Mouse (Mus musculus): ENCODE results near the gene Stxbp4.
A peak's percentile ranks its signal among the peaks of the same experiment; 100 is the strongest.

Stxbp4 gene

DNA sequence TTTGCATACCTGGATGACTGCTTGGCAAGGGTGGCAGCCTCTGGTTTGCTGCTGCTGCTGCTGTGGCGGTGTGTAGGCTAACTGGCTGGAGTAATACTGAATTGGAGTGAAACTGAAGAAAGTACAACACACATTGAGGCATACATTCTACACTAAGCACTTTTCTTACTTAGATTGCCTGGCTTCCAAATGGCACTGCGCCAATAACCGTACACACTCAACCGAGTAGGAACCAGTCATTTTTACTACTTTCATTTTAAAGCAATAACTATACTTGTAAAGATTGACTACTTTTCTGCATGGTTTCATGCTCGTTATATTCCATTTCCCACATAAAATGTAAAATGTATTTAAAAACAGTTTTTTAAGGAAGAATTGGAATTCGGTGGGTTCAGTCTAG is 11.9 kb upstream of the Stxbp4 start:
- DNase-seq: peak; percentile 38

DNA sequence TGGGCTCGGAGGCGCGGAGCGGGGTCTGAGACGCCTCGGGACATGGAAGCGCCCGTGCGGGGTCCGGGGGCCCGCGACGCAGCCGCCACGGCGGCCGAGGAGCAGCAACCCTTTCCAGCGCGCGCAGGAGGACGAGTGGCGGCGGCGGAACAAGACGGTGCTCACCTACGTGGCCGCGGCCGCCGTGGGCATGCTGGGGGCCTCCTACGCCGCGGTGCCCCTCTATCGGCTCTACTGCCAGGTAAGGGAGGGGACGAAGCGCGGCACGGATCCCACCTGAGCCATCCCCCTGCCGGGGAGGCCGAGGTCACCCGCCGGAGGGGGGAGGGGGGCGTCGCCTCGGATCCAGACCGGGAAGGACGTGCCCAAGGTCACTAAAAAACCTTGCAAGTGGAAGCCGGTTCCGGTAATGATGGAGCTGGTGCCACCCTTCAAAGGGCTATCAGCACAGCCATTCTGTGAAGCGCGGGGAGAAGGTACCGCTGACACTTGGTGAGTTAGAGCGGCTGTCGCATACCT is 487 bp upstream of the Stxbp4 start:
- no peak for DNase-seq

DNA sequence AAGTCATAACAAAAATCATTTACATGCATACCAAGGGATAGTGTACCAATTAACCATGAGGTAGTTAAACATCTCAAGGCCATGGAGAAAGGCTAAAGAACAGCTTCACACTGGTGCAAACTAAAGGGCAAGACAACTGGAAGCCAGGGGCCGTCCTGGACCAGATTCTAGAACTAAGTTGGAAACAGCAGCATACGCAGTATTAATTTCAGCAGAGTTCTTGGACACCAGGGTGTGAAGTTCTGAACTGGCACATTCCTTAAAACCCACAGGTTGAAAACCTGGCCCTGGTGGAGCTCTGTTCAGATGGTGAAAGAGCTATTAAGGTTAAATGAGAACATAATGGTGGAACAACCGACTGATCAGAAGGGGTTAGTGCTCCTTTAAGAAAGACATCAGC is 3.2 kb downstream of the Stxbp4 start:
- no peak for DNase-seq

DNA sequence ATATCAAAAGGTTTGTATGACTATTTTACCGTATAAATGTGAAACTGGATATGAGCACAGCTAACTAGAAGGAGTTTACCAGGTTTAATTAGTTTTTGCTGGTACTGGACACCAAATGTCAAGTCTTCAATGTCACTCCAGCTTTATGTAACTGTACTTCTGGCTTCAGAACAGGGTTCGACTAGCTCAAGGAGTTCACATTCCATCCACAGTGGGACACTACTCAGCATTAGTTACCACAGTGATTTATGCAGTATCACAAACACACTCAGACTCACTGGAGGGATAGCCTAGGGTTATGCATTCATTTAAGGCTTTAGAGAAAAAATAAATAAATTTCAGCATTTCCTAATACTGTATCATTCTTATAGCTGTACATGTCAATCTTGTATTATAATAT is 5.4 kb downstream of the Stxbp4 start:
- DNase-seq: no peak

DNA sequence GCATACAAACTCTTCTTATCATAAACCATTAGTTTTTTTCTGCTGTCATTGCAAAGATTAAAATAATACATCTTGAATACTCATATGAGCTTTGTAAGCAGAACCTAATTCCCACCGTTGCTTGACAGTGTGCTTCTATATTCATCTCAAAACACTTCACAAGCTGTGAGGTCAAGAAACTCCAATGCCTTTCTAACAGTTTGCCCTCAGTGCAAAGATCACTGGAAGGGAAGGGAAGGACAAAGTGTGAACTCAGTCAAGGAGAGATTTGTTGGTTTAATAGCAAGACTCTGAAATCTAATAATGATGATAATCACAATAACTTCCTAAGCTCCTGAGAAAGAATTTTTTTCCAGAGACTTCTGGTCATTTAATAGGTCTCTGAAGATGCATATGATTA is 10.1 kb downstream of the Stxbp4 start:
- no peak for DNase-seq

DNA sequence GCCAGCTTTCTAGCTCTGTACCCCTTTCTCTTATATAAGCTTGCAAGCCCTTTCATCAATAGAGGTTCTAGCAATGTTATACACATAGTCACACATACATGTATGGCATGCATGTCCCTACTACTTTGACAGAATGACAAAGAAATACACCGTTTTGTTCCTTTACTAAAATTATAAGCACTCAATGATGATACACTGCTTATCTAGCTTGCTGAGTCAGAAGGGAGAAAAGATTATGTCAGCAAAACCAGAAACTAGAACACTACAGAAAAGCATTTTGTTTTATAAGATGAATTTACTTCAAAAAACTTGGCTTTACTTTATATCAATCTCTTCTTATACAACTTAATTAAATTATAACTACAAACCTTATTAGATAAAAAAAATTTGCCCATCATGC is 12.7 kb downstream of the Stxbp4 start:
- no peak for DNase-seq

DNA sequence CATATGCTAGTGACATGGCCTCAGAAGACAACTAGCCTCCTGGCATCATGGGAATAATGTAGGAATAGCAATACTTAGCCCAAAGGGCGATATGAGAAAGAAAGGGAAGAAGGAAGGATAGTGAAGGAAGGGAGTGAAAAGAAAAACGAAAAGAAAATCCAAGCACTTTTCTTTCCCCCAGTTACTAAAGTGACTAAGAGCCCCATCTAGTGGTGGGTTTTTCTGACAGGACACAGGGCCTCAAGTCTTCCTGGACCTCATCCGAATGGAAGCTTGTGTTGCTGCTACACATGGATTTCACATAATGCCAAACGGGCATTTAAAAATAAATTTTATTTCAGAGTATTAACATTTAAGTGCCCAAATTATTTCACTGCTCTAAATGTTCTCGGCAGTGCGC is 14.4 kb downstream of the Stxbp4 start:
- peak; percentile 37 for DNase-seq

DNA sequence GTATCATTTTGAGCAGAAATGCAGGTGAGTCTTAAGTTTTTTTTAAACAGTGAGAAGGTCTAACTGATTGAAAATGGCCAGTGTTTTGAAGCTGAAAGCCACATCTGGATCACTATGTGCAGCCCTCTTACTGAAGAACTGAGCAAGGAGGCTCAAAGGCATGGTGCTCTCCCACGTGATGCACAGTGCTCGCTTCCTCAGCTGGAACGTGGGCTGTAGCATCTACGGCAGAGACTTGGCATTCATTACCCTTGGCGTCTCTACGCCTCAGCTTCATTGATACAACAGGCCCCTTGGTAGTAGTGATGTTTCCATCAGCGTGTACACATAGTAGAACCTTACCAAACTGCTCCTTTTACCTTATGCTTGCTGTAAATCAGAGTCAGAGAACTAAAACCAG is 15.4 kb downstream of the Stxbp4 start:
- DNase-seq: no peak

DNA sequence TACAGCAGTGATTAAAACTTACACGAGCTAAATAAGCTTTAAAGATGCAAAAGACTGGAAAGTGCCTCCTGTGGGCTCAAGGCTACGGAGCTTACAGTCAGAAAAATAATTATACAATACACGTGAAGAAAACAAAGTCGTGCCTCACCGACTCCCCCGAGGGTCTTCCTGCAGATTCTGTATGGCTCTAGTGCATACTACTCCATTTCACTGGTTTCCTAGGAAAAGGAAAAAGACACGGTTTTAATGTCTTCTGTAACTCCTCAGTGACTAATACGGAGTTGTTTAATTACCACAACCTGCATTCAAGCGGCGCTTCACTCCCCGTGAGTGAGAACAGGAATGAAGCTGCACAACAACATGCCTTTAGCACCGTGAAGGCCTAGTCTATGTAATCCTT is 15.8 kb downstream of the Stxbp4 start:
- no peak for DNase-seq

DNA sequence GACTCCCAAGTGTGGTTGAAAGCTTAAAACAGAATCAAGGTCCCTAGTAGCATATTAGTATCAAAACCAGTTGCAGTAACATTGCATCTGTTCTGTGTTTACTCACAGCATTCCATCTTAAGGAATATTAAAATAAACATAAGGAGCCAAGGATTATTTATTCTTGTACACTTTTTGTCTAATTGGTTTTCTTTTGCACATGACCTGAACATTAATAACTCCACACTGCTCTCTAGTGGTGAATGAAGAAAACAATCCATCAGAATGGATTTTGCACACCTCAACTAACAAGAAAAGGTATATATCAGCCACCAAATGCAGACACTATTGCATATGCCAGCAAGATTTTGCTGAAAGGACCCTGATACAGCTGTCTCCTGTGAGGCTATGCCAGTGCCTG is 21.5 kb downstream of the Stxbp4 start:
- no peak for DNase-seq

DNA sequence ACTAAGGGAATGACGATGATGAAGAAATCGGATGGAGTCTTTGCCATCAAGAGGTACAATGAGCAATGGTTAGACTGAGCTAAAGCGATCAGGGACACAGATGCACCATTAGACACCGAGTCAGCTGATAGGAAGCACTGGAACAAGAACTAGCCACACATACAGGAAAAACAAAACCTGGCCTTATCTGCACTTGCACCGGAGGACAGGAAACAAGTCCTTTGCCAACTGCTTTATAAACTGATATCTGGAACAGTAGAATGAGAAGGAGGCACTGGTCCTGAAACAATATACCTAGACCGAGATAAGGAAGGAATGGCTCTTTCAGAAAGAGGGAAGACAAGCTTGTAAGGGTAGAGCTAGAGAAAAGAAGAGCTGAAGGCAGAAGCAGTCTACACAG is 23.1 kb downstream of the Stxbp4 start:
- no peak for DNase-seq

DNA sequence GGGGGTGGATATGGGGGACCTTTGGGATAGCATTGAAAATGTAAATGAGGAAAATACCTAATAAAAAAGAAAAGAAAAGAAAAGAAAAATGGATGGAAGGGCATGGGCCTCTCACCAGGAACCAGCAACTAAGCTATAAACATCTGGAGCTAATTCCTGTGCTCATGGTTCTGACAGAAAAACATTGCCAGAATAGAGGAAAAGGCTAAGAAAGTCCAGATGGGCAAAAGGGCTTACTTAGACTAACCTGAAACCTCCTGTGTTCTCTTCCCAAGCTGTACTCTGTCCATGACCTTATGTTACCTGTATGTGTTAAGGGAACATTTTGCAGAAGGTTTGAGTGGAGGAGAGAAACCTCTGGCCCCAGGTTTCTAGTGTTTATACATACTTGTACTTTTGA is 25.8 kb downstream of the Stxbp4 start:
- no peak for DNase-seq

DNA sequence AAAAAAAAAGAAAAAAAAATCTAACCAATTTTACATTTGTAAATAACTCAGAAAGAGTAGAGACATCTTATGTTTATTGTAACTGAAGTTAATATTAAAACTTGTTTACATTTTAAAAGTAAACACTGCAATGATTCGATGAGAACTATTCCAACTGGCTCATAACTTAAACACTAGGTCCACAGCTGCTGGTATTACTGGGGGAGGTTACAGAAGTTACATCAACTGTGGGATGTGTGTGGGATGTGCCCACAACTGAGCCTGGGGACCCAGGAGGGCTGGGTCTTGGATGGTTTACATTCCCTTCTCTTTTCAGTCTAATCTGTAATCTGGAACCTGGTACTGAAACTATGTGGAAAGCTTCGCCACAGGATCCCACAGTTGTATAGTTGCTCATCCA is 34.8 kb downstream of the Stxbp4 start:
- no peak for DNase-seq

DNA sequence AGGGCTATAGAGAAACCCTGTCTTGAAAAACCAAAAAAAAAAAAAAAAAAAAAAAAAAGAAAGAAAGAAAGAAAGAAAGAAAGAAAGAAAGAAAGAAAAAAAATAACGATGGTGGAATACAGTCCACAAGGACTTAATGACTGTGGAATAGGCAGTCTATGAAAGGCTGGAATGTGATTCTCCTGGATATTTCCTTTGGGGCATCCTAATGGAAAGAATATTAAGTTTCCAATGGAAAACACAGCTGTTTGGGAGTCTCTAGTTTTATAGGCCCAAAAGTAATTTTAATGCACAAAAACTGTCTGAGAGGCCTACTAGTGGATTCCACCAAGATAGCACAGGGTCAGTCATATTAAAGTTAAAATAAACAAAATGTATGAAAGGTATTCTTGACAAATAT is 42.1 kb downstream of the Stxbp4 start:
- DNase-seq: no peak

DNA sequence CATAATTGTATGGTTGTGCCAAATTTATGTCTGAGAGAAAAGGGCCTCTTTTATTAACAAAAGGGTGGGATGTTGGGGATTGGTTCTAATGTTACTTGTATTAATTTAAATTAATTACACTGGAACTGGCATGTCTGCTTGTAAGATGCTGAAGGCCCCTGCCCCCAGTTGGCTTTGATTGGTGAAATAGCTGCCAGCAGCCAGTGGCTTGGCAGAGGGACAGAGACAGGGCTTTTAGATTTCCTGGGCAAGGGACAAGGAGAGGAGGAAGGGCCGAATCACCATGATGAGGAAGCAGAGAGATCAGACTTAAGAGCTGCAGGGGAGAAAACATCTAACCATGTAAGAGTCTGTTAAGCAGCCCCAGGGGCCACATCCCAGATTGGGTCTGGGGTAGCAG is 46.9 kb downstream of the Stxbp4 start:
- no peak for DNase-seq

DNA sequence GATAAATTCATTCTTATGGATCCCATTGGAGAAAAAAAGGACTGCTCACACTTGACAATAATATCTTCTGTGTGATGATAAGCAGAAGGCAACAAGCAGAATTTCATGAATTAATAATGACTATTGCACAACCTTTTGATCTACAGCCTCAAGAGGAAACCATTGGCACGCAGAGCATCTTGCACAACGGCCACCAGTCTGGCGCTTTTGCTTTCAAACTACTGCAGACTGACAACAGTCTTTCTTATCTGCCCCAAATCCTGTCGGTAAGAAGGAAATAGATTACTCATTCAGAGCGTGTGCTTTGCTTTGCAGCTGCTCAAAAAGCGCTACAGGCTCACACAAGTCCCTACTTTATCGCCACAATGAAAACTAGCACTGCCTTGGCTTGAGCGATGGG is 51.7 kb downstream of the Stxbp4 start:
- no peak for DNase-seq

DNA sequence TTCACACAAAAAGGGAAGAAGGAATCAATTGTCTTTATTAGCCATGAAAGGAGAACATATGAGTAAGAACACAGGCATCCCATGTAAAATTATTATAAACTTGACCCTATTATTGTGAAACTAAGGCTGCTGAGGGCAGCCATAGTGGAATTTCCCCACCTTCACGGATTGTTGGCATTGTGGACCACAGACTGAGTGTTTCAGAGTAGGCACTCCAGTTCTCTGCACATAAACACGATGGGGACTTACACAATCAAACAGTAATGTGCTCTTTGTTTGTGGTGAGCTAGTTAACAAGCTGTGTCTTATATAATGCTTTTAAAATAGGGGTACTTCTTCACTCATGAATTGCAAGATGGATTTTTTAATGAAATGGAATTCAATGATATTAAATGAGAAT is 52.1 kb downstream of the Stxbp4 start:
- DNase-seq: no peak

DNA sequence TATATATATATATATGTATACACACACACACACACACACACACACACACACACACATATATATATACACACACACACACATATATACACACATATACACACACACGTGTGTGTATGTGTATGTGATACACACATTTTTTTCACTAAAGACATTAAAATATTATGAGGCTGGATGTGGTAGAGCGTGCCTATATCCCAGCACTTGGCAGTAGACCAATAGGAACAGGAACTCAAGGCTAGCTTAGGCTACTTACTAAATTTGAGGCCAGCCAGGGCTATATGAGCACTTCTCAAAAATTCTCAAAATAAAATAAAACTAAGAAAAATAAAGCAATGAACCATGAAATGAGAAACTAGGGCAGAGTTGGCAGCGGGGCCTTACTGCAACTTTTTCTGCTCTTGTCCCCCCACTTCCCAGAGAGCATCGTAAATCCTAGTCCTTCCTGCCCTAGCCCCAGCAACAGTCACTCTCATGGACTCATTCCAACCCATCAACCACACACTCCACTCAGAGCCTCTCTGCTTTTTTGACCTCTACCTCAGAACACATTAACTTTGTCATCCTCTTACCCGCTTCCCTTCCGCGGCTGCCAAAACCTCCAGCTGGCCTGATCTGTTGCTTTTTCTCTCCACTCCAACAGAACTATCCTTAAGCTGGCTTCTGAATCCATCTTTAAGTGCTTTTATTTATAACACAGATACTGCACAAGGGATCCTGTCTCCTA is 60.7 kb downstream of the Stxbp4 start:
- DNase-seq: peak; percentile 10

DNA sequence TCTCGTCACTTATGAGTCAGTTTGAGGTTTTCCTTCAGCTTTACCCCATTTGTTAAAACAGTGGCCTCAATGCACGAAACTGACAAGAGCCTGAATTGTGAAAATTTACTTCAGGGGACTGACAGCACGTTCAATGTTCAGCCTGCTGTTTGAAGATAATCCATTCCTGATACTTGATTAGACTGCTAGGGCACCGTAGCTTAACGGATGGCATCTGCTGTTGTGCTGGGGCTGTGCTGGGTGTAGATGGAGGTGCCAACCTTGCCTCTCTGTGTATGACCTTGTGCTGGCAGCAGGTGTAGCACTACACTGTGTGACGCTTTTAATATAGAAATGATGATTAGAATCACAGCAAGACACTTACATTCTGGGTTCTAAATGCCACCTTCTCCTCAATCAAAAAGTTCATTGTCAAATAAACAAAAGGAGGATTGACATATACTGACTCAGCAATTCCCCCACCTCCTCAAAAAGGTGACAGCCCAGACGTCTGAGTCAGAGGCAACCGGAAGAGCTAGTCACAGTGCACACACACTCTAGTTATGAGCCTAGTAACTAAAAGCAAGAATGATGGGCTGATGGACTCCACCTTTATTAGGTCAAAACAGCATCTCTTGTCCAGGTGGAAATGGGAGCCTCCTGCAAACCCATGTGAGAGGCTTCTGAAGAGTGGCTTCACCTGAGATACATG is 61.5 kb downstream of the Stxbp4 start:
- no peak for DNase-seq

DNA sequence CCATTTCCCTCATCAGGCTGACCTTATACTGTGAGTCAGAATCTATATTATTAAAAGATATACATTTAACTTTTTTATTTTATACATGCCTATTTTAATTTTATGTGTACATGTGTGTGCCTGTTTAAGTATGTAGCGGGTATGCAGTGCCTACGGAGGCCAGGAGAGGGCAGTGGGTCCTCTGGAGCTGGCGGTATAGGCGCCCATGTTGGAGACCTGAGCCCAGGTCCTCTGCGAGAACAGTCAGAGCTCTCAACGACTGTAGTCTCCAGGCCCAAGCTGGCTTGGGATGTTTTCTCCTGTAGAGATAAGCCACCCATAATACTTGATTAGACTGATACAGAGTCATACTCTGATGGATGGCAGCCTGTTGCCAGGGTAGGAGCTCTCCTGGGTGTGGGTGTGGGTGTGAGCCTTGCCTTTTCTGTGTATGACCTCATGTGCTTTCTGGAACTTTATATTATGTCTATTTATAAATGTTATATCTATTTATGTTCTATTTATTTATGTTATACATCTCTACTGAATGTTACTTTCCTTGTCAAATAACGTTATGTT is 62.3 kb downstream of the Stxbp4 start:
- DNase-seq: no peak

DNA sequence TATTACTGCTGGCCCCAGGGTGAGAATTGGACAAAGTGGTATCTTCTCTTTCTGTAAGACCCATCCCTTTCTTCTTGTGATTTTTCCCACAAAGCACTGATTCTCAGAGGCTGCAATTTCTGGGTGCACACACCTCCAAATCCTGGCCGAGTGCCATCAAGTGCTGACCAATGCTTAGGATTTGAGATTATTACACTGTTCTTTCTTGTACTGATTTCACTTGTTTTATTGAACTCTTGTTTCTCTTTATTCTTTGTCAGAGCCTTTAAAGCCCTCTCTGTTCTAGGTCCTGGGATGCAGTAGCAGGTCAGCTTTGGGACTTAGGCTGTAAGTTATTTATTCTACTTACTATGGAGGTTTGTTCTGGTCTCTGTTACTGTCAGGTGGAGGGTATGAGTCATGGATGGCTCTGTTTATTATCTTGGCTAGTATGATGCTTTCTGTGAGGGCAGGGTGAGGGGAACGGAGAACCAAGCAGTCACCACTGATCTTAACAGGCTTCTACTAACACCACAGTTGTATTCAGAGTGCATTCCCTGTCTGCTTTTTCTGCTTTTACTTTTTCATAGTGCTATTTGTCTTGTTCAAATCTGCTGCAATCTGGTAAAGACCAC is 67.1 kb downstream of the Stxbp4 start:
- no peak for DNase-seq

DNA sequence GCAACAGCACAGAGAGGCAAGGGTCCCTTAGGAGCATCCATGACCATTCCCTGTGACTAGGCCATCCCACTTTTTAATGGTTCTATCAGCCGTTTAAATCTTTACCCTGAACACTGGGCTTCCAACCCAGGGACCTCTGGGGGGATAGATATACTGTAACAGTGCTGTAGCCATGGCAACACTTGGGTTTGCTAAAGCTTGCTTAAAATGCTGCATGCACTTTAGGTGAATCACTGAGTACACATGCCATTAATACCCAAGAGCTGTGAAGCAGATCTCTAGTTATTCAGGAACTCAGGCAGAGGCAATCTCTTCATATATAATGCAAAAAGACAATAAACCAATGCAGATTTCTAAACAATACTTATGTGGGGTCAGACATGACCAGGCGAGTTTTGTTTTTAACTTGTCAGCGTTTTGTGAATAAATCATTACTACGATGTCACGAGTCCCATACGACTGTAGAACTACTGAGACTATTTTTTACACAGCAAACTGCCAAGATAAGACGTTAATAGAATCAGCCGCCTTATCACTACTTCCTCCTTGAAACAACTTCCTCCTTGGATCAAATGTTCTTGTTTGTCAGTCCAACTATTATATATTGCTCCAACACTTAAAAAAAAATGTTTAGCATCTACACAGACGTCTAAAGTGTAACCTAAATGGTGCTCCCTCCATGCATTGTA is 79.4 kb downstream of the Stxbp4 start:
- no peak for DNase-seq

DNA sequence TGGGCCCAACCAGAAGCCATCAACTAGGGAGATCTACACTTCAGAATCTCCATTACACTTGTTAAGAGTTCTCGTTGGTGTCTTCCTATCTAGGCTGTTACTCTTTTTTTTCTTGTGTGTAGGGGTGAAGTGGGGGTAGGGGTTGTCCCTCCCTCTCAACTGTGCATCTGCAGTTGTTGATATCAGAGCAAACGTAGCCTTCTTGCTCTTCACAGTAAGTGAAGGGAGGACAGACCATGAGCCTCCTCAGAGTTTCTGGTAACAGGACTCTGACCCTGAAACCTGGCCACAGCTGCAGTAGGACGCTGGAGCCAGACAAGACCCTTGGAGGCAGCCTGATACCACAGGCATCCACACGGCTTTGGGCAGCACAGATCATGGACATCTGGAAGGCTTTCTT is 81.4 kb downstream of the Stxbp4 start:
- no peak for DNase-seq

Measured in right cerebral cortex, postnatal 4 days (tissue).